Mouse (Mus musculus) yolk sac, embryonic 10.5 days (tissue): Measurements from ENCODE around the gene Gm2564.
"Not testable (repeated sequence)": the region's sequence is repeated elsewhere in the genome, so short reads cannot be mapped to it uniquely, and the experiment has no call there.

Experiments
- DNase-seq: peaks from one replicate; pipeline ENCODE4 v3.0.0-alpha.2; 2017; ENCODE audit warnings: low spot score

Gm2564 gene

DNA sequence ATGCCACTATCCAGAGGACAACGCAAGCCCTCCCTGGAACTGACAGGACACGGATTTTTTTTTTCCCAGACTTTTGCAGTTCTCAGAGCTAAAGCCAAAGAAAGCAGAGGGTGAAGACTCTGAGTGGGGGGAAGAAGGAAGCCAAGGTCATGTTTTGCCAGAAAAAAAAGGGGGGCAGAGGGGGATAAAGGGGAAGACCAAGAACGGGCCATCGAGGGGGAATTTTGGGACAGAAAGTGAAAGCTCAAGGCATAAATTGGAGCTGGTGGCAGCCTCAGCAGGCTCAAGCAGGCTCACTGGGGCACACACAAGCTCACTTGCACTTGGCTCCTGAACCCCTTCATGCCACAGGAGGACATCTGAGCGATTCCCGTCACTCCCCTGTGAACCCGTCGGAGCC, at the start of gene Gm2564:
Gm2564 (plus strand) TSS at position 301 of the 400 bp plus-strand sequence.
- not testable (repeated sequence) for DNase-seq

DNA sequence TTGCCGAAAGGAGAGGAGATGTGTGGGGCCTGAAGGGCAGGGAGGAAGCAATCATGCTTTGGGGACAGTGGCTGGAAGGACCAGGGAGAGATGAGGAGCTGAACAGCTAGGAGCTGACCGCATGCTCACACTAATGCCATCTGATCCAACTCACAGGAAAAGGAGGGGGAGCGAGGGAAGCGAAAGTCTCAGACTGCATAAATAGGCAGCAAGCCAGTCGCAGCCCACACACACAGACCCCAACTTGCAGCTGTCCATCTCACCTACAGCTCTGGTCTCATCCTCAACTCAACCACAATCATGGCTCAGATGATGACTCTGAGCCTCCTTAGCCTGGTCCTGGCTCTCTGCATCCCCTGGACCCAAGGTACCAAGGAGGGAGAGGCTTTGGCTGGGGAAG, 17.6 kb upstream of the Gm2564 start, which contains the start of gene Gm10591:
Gm10591 (plus strand) TSS at position 301 of the 400 bp plus-strand sequence.
- DNase-seq = not testable (repeated sequence)

DNA sequence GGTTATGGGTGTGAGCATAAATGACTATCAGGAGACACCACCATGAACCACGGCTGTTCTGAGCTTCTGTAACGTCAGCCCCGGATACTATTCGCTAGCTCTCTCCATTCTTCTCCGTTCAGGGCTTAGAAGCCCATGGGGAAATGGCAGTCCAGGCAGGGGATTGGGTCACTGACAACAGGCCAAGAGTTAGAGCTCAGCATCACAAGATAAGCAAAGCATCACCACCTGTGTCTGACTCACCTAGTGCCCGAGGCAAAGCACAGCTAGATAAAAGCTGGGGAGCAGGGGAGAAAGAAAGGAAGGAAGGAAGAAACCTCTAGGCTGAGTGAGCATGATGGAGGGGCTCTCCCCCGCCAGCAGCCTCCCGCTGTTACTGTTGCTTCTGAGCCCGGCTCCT, 25.4 kb downstream of the Gm2564 start, which contains the start of gene Ccl27b:
Ccl27b (plus strand) TSS at position 301 of the 400 bp plus-strand sequence.
- not testable (repeated sequence) for DNase-seq

DNA sequence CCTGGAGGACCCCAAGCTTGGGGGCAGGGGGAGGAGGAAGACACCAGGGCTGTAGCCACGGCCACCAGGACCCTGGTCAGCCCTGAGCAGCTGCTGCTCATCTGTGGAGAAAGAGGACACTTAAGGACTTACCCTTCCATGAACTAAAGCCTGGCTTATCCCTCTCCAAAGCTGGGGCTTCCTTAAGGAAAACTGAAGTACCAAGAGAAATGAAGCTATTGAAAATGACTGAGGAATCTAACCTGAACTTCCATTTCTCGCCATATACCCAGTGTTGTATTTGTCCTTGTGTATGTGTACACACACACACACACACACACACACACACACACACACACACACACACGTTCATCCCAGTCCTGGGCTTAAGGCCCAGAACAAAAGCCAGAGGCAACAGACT, 32.3 kb downstream of the Gm2564 start, which contains the start of gene Il11ra2:
Il11ra2 (minus strand) TSS at position 101 of the 400 bp plus-strand sequence.
- not testable (repeated sequence) for DNase-seq

DNA sequence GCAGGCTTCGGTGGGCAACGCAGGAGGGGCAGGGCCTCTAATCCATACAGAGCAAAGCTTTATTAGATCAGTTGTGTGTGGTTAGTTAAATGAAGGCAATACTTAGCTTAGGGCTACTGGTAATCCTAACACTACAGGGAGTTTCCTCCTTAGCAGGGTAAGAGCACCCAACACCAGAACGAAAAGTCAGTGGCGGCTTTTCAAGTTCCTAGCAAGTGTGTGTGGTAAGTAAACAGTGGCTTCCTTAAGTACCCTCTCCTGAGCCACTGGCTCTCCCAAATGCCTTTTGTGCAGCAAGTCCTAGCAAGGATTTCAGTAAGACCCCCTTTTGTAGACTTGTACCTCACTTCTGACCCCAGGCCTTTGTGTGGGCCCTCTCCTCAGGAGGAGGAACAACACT, 45.9 kb downstream of the Gm2564 start:
- not testable (repeated sequence) for DNase-seq

DNA sequence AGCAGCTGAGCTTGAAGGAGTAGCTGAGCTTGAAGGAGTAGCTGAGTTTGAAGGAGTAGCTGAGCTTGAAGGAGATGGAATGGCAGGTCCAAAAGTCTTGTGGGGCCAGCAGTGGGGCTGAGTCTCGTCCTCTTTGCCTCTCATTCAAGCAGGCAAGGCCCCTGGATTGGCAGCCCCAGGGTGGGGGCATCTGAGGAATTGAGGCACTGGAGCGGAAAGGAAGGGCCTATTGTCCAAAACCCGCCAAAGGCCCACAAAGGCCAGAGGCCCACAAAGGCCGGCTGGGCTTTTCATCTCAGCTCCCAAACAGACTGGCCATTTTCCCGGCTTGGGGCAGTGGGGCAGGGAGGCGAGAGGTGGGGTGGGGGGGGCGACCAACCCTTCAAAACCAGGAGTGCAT, 49.8 kb downstream of the Gm2564 start:
- DNase-seq = not testable (repeated sequence)

DNA sequence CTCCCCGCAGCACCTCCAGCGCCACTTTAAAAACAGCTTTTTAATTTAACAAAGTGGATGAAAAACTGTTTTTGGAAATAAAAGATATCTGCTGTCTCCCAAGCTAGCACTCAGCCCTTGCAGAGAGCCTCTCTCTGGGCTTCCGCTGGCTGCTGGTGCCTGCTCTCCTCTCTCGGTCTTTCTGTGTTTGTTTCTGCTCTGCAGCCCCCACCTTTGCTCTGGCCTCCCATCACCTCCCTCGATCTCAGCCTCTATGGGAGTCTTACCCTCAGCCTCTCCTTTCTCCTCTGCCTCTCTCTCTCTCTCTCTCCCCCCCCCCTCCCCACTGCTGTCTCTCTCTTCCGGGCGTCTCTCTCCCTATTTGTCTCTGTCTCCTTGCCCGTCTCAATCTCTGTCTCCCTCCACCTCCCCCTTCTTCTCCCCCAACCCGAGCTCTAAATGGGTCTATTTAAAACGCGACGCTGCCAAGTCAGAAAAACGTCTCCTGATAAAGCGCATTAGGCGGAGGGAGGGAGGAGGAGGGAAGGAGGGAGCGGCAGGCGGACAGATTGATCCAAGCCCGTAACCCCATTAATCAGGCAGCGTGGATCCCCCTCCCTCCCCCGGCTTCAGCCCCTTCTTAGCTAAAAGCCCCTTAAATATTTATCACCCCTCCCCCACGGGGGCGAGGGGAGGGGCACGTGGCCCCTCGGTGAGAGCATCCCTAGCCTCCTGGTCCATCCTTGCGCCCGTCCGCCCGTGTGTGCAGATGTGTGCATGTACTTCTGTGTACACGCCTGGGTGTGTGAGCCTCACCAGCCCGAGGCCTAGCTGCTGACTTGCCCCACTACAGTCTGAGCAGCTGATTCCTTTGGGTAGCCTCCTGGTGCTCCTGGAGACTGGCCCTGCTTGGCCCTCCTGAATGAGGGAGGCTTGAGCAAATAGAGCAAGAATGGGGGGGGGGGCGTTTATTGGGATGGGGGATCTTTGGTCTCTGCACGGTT, 51.1 kb downstream of the Gm2564 start:
- not testable (repeated sequence) for DNase-seq
